Mouse (Mus musculus): ENCODE measurements around the gene Myadm.
"Not testable (repeated sequence)": the region's sequence is repeated elsewhere in the genome, so short reads cannot be mapped to it uniquely, and the experiment has no call there.

The Myadm gene

GRCm38 (mm10) chr7:3288976-3289970 is at the start of gene Myadm, which contains the start of gene Prkcg:
Gene Myadm, plus strand, starts transcription at chr7:3289080.
Gene Prkcg, plus strand, starts transcription at chr7:3289179.
- in situ Hi-C loops (cut with MboI) = no loop called here

- in situ Hi-C loops (cut with MboI) = no loop called here
These were observed 49.7 kb upstream of the Myadm start for GRCm38 (mm10) chr7:3239193-3239592.

DNA sequence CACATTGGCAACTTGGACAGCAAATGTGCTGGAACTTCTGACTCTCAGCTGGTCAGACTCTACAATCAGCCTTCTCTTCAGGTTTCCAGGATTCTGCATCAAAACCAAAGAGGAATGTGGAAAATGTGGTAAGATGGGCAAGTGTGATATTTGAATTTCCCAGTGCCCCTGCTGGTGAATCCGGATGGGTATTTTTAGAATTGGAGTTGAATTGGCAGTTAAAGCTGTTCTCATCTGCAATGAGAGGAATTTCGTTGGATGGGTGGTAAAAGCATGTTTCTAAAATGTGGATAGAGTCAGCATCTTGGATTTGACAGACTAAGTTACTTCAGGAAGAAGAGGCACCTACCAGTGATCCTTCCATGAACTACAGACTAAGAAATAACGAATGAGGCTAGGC is 28.2 kb upstream of the Myadm start:
- in situ Hi-C loops (cut with MboI) = no loop called here

GRCm38 (mm10) chr7:3261446-3261845 is 27.4 kb upstream of the Myadm start:
- in situ Hi-C loops (cut with MboI) = no loop called here

GRCm38 (mm10) chr7:3262789-3263188 is 26.1 kb upstream of the Myadm start:
- in situ Hi-C loops (cut with MboI) = no loop called here

- in situ Hi-C loops (cut with MboI) = no loop called here
These were observed 24.4 kb upstream of the Myadm start for GRCm38 (mm10) chr7:3264390-3265022.

GRCm38 (mm10) chr7:3265311-3265710 is 23.6 kb upstream of the Myadm start:
- in situ Hi-C loops (cut with MboI) = no loop called here

GRCm38 (mm10) chr7:3267261-3267660 is 21.6 kb upstream of the Myadm start:
- in situ Hi-C loops (cut with MboI) = no loop called here

DNA sequence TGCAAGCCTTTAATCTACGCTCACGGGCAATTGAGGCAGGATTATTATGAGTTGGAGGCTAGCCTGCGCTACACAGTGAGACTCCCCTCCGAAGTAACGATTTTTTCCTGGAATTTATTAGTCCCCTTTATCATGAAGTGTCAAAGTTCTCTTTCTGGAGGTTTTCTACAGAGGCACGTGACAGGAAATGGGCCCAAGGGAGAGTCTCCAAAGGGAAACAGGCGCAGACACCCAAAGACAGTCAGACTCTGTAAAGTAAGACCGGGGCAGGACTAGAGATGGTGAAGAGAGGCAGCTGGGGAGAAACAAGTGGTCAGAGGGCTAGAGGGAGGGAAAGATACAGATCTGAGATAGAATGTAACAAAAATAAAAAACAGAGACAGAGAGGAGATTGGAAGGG is 21.0 kb upstream of the Myadm start:
- in situ Hi-C loops (cut with MboI) = no loop called here

- in situ Hi-C loops (cut with MboI) = no loop called here
These were observed 20.6 kb upstream of the Myadm start for GRCm38 (mm10) chr7:3268291-3268690.

- in situ Hi-C loops (cut with MboI) = no loop called here
These were observed 16.7 kb upstream of the Myadm start for GRCm38 (mm10) chr7:3272206-3272605.

DNA sequence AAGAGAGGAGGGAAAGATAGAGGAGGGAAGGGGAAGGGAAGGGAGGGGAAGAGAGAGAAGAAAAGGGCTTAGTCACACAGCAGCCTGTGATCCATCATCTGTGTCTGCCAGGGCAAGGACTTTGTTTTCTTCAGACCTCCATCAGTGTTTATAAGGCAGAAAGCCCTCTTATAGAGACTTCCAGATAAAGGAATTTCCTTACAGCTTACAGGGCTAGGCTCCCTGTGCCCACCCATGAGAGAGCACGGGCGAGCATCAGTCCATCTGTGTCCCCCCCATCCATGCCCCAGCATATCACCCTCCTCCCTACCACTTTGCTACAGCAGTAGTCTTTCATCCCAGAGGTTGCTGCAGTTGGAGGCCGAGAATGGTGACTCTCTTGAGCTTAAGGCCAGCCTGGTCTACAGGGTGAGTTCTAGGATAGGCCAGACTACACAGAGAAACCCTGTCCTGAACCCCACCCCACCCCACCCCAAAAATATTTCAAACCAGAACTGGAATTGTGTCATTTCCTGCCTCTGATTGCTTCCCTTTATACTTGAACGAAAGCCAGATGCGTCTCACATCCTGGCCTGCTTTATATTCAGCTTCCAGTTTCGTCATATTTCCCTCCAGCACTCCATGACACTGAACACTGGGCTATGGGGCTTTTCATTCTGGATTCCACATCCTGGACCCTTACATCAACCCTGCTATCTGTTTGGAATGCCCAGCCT is 13.3 kb upstream of the Myadm start:
- in situ Hi-C loops (cut with MboI) = no loop called here

GRCm38 (mm10) chr7:3276781-3277180 is 12.1 kb upstream of the Myadm start:
- in situ Hi-C loops (cut with MboI) = not testable (repeated sequence)

- in situ Hi-C loops (cut with MboI) = no loop called here
These were observed 8.7 kb upstream of the Myadm start for GRCm38 (mm10) chr7:3280080-3280653.

GRCm38 (mm10) chr7:3280654-3281153 is 8.2 kb upstream of the Myadm start:
- in situ Hi-C loops (cut with MboI) = no loop called here

- in situ Hi-C loops (cut with MboI) = no loop called here
These were observed 7.1 kb upstream of the Myadm start for GRCm38 (mm10) chr7:3281741-3282140.

GRCm38 (mm10) chr7:3283081-3283875 is 5.6 kb upstream of the Myadm start:
- in situ Hi-C loops (cut with MboI) = no loop called here

- in situ Hi-C loops (cut with MboI) = no loop called here
These were observed 4.3 kb upstream of the Myadm start for GRCm38 (mm10) chr7:3284604-3285003.

- in situ Hi-C loops (cut with MboI) = no loop called here
These were observed 2.8 kb upstream of the Myadm start for GRCm38 (mm10) chr7:3286036-3286435.

DNA sequence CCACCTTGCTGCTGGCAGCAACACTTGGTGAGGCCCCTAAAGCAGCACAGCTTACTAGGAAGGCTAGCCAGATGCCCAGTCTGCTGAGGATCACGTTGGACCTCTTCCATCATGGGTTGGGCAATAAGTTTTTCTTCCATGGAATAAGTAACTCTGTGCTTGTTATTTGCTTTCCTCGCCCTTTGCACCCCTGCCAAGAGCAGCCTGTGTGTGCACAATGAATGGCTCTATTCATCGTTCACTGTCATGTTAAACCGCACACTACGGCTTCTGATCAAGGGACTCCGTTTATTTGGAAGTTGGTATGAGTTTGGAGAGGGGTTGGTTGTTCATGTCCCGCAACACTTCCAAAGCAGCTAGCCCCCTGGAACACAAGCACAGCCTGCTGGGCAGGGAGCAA is 1.7 kb upstream of the Myadm start:
- in situ Hi-C loops (cut with MboI) = no loop called here

Data from mature B cell (primary cell).